Comparison of ENCODE assay signal across 21 mouse cellular contexts in the genomic region with DNA sequence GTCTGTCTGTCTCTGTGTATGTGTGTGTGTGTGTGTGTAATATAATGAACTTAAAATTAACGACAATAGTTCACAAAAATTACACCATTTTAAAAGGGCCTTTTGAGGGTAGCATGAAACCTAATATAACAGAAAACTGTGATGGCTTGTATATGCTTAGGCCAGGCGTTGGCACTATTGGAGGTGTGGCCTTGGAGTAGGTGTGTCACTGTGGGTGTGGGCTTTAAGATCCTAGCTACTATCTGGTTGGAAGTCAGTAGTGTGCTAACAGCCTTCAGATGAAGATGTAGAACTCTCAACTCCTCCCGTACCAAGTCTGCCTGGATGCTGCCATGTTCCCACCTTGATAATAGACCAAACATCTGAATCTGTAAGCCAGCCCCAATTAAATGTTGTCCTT. TPM values are rescaled to one million over a fixed set of nuclear protein-coding genes. Genes with fewer than 3 reads are reported as not detected.
DNase-seq lines count a peak whose midpoint lies in the region; ATAC-seq and TF ChIP-seq lines count a peak whose summit lies in the region.
"Had no signal": no experiment of that assay in that cellular context is flagged by ENCODE, and none has a peak within 500 bp of the region (broad histone marks: within the 10 kb centered on the region; RNA-seq: fewer than 3 reads in every experiment).

No protein-coding gene starts in this region.

- H3K27ac ChIP-seq in liver, embryonic 14.5 days = no peak overlapping the region
- H3K27ac ChIP-seq in liver, embryonic 16.5 days (ENCODE audit: low read length) = no peak overlapping the region
- H3K27ac ChIP-seq in layer of hippocampus, adult 2 months = no peak overlapping the region
- H3K27ac ChIP-seq: embryonic facial prominence, embryonic 13.5 days; embryonic facial prominence, embryonic 15.5 days; forebrain, embryonic 13.5 days; forebrain, embryonic 15.5 days had no signal

- H3K36me3 ChIP-seq in liver, embryonic 14.5 days (replicated peaks; ENCODE audit: control insufficient read depth, insufficient read depth, low read depth) = no peaks in the 10 kb centered on the region
- H3K36me3 ChIP-seq in liver, embryonic 16.5 days (ENCODE audit: control insufficient read depth, insufficient read depth) = no peaks in the 10 kb centered on the region
- H3K36me3 ChIP-seq: embryonic facial prominence, embryonic 13.5 days; embryonic facial prominence, embryonic 15.5 days; forebrain, embryonic 15.5 days had no signal

- peak; percentile 50; the same call in 1 of the 2 replicates for ATAC-seq in liver, embryonic 14.5 days (ENCODE audit: insufficient read depth)
- 0 out of 2 replicates have a peak, but pooled peaks have one; percentile 67 for ATAC-seq in erythroid progenitor cell, adult 5-6 weeks (replicated peaks; ENCODE audit: low FRiP score, poor library complexity, severe bottlenecking)
- ATAC-seq in liver, embryonic 16.5 days (ENCODE audit: low read depth) = peak; percentile 45; the same call in 1 of the 2 replicates
- ATAC-seq: forebrain, embryonic 13.5 days; forebrain, embryonic 15.5 days had no signal

- H3K9me3 ChIP-seq in liver, embryonic 14.5 days (ENCODE audit: control insufficient read depth, low read length) = no peaks in the 10 kb centered on the region
- no peaks in the 10 kb centered on the region for H3K9me3 ChIP-seq in liver, embryonic 16.5 days (replicated peaks; ENCODE audit: control insufficient read depth, low read length)
- H3K9me3 ChIP-seq: embryonic facial prominence, embryonic 13.5 days; embryonic facial prominence, embryonic 15.5 days; forebrain, embryonic 13.5 days; forebrain, embryonic 15.5 days had no signal

- no peak overlapping the region for H3K9ac ChIP-seq in liver, embryonic 14.5 days (replicated peaks)
- H3K9ac ChIP-seq in liver, embryonic 16.5 days (ENCODE audit: low read depth, low read length) = no peak overlapping the region
- H3K9ac ChIP-seq: embryonic facial prominence, embryonic 13.5 days; embryonic facial prominence, embryonic 15.5 days; forebrain, embryonic 13.5 days; forebrain, embryonic 15.5 days had no signal

- 55% methylated on average over 3 of the region's 3 CpGs for WGBS in liver, embryonic 14.5 days (ENCODE audit: insufficient replicate concordance)
- 45% methylated on average over 3 of the region's 3 CpGs for WGBS in liver, embryonic 16.5 days (ENCODE audit: insufficient replicate concordance)

- H3K27me3 ChIP-seq in liver, embryonic 14.5 days (ENCODE audit: control insufficient read depth, insufficient read depth, low read length) = no peaks in the 10 kb centered on the region
- no peaks in the 10 kb centered on the region for H3K27me3 ChIP-seq in liver, embryonic 16.5 days (ENCODE audit: control insufficient read depth, insufficient read depth, low read depth, low read length)
- H3K27me3 ChIP-seq: embryonic facial prominence, embryonic 13.5 days; embryonic facial prominence, embryonic 15.5 days; forebrain, embryonic 13.5 days; forebrain, embryonic 15.5 days had no signal

- H3K4me1 ChIP-seq in liver, embryonic 14.5 days (replicated peaks; ENCODE audit: control insufficient read depth in 2 of 2, insufficient read depth in 2 of 2, low read length in 1 of 2) = no peaks in the 10 kb centered on the region
- no peaks in the 10 kb centered on the region for H3K4me1 ChIP-seq in liver, embryonic 16.5 days (ENCODE audit: control insufficient read depth, low read depth, low read length)
- H3K4me1 ChIP-seq: embryonic facial prominence, embryonic 13.5 days; embryonic facial prominence, embryonic 15.5 days; forebrain, embryonic 13.5 days; forebrain, embryonic 15.5 days had no signal

- TF ChIP-seq CTCF in liver, embryonic 14.5 days (IDR thresholded peaks at IDR 0.05; ENCODE audit: low read depth) = no peak
- TF ChIP-seq CTCF in layer of hippocampus, adult 2 months (conservative IDR thresholded peaks at IDR 0.05) = no peak

- TF ChIP-seq EP300 in liver, embryonic 14.5 days (IDR thresholded peaks at IDR 0.05; ENCODE audit: low read depth) = no peak

- no peak overlapping the region for H3K4me2 ChIP-seq in liver, embryonic 14.5 days (ENCODE audit: low read depth)
- no peak overlapping the region for H3K4me2 ChIP-seq in liver, embryonic 16.5 days (ENCODE audit: low read depth, low read length)
- H3K4me2 ChIP-seq: embryonic facial prominence, embryonic 13.5 days; embryonic facial prominence, embryonic 15.5 days; forebrain, embryonic 13.5 days; forebrain, embryonic 15.5 days had no signal

- no peak for DNase-seq in liver, embryonic 14.5 days (ENCODE audit: low read depth in 3 of 3, low spot score in 3 of 3)
- DNase-seq in liver = no peak
- DNase-seq in heart, adult 18-20 months = no peak
- DNase-seq in layer of hippocampus, adult 2 months (ENCODE audit: low spot score in 2 of 2) = no peak
- DNase-seq: adrenal gland, adult 2 months; adrenal gland, postnatal 10 days; adrenal gland, postnatal 25 days; cerebellum, adult 11 months; cerebellum, adult 18-20 months; cerebellum, adult 8-10 months; cerebellum, adult 9-11 months; cerebellum, postnatal 14 days; cerebellum, postnatal 36 days; embryo, embryonic 11 days had no signal

- H3K4me3 ChIP-seq in liver, embryonic 14.5 days (ENCODE audit: insufficient read depth in 1 of 2, low read depth in 2 of 2, low read length in 2 of 2) = no peak overlapping the region
- no peak overlapping the region for H3K4me3 ChIP-seq in liver, embryonic 16.5 days (ENCODE audit: low read depth, low read length)
- no peak overlapping the region for H3K4me3 ChIP-seq in layer of hippocampus, adult 2 months
- H3K4me3 ChIP-seq: embryonic facial prominence, embryonic 13.5 days; embryonic facial prominence, embryonic 15.5 days; erythroblast, embryonic 14.5 days; forebrain, embryonic 13.5 days; forebrain, embryonic 15.5 days had no signal

RNA-seq across cellular contexts. Expression of a gene that starts 23.4 kb away (rescaled TPM):
- 16.0 and 26.0 TPM in 2 replicates for polyA plus RNA-seq in liver, embryonic 14.5 days (2012; rRNA removed)
- 28.5 and 29.9 TPM in 2 replicates for polyA plus RNA-seq in liver, embryonic 14.5 days (2014; fragmentation: Nextera tagmentation; extraction: Ambion mirVana)
- 66.7 and 71.0 TPM in 2 replicates for total RNA-seq in erythroid progenitor cell, adult 5-6 weeks (2015; ENCODE audit: low replicate concordance)
- total RNA-seq in erythroid progenitor cell, adult 5-6 weeks (2017; ENCODE audit: low replicate concordance) = 35.3 and 38.5 TPM in 2 replicates
- polyA plus RNA-seq in liver, embryonic 16.5 days (2015; fragmentation: Nextera tagmentation; extraction: Ambion mirVana) = 55.0 and 55.1 TPM in 2 replicates
- total RNA-seq in heart, adult 18-20 months (2021) = 10 to 100 TPM; 30.5 to 37.4 TPM
- 10 to 100 TPM; 82.6 to 82.7 TPM for total RNA-seq in layer of hippocampus, adult 2 months (2021)

RNA-seq across cellular contexts. Expression of a gene that starts 58.5 kb away (rescaled TPM):
- 4.0 and 18.0 TPM in 2 replicates for polyA plus RNA-seq in liver, embryonic 14.5 days (2012; rRNA removed)
- 15.6 and 17.3 TPM in 2 replicates for polyA plus RNA-seq in liver, embryonic 14.5 days (2014; fragmentation: Nextera tagmentation; extraction: Ambion mirVana)
- 32.8 and 36.0 TPM in 2 replicates for total RNA-seq in erythroid progenitor cell, adult 5-6 weeks (2015; ENCODE audit: low replicate concordance)
- total RNA-seq in erythroid progenitor cell, adult 5-6 weeks (2017; ENCODE audit: low replicate concordance) = 14.5 and 21.3 TPM in 2 replicates
- polyA plus RNA-seq in liver, embryonic 16.5 days (2015; fragmentation: Nextera tagmentation; extraction: Ambion mirVana) = 11.3 and 15.2 TPM in 2 replicates
- total RNA-seq in heart, adult 18-20 months (2021) = 10 to 100 TPM in 1 of 2 experiments, 1 to 10 TPM in 1; 8.8 to 11.8 TPM
- total RNA-seq in layer of hippocampus, adult 2 months (2021) = 10 to 100 TPM in 1 of 2 experiments, 1 to 10 TPM in 1; 9.1 to 10.4 TPM
